Mouse (Mus musculus) brain, embryonic 14.5 days (tissue): ENCODE measurements around the gene Flt3.

Experiments
- CTCF ChIP-seq: fragments of 200-500 bp; IDR thresholded peaks from 2 replicates; pipeline ENCODE4 v1.5.1; 2012; ENCODE audit warnings: inconsistent platforms, mild to moderate bottlenecking, moderate library complexity, borderline replicate concordance; ENCODE audit not compliant: insufficient read depth, insufficient read length; ENCODE audit errors: extremely low read depth
- POLR2A ChIP-seq: fragments of 200-500 bp; IDR thresholded peaks from 2 replicates; pipeline ENCODE4 v1.6.1; 2012; ENCODE audit warnings: mild to moderate bottlenecking, inconsistent platforms, borderline replicate concordance; ENCODE audit not compliant: poor library complexity, insufficient read depth, insufficient read length, severe bottlenecking; ENCODE audit errors: extremely low read depth

DNA sequence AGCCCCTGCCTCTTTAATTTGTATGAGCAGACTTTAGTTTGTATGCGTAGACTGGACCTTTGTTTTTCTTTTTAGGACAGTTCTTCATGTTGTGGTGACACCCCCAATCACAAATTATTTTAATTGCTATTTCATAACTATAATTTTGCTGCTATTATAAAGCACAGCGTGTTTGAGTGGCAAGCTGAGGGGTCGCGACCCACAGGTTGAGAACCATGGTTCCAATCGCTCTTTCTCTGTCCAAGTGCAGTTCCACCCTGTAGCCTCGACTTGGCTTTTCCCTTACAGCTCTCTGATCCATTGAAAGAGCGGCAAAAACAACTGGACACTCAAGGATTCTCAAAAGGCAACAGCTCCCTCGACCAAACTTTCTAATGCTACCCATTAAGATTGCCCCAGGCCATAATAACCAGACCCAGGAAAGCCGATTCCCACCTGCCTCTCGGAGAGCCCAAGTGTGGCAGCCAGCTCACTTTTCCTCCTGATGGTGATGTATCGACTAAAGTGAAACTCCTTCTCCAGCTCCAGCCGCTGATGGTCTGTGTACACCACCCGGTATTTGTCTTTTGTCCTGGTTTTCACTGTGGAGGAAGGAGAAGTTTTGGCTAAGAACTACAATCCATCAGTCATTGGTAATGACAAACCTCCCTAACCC lies 97.4 kb downstream of the Flt3 start:
- no peak for TF ChIP-seq CTCF
- no peak for TF ChIP-seq POLR2A
